Mouse (Mus musculus) heart, embryonic 14.5 days (tissue): ENCODE data around the gene Cobl. TPM values are rescaled to one million over a fixed set of nuclear protein-coding genes. Genes with fewer than 3 reads are reported as not detected.

ENCODE experiments used
- ATAC-seq: fragments of 200-750 bp; cut with Nextera tagmentation; 2 replicates; pipeline ENCODE4 v1.8.0; 2017; ENCODE audit warnings: low read depth, moderate TSS enrichment; ENCODE audit not compliant: insufficient number of reproducible peaks, insufficient read depth, low FRiP score
- H3K27ac ChIP-seq, 2 experiments: fragments of 200-500 bp in 1 of 2; fragments of 300-500 bp in 1 of 2; sonication (generic) in 1 of 2; replicated peaks in 1 of 2; 2 replicates each; pipeline ENCODE4 v1.5.1; 2012 to 2014; ENCODE audit warnings: low read depth in 2 of 2, low read length in 2 of 2, control low read depth in 1 of 2, mild to moderate bottlenecking in 1 of 2, mixed read lengths in 1 of 2; ENCODE audit not compliant: control insufficient read depth in 1 of 2, insufficient read depth in 1 of 2
- H3K27me3 ChIP-seq: fragments of 300-500 bp; sonication (generic); 2 replicates; pipeline ENCODE4 v1.6.1; 2014; ENCODE audit warnings: mild to moderate bottlenecking, low read length, control low read depth; ENCODE audit not compliant: control insufficient read depth, insufficient read depth
- H3K36me3 ChIP-seq: fragments of 300-500 bp; sonication (generic); 2 replicates; pipeline ENCODE4 v1.6.1; 2014; ENCODE audit warnings: mild to moderate bottlenecking, control low read depth, low read length, mixed read lengths; ENCODE audit not compliant: control insufficient read depth, insufficient read depth
- H3K4me1 ChIP-seq, 2 experiments: fragments of 200-500 bp in 1 of 2; fragments of 300-500 bp in 1 of 2; sonication (generic) in 1 of 2; 2 replicates each; pipeline ENCODE4 v1.6.1; 2012 to 2014; ENCODE audit warnings: low read length in 2 of 2, control low read depth in 1 of 2, mixed read lengths in 1 of 2; ENCODE audit not compliant: control insufficient read depth in 2 of 2, insufficient read depth in 2 of 2
- H3K4me2 ChIP-seq: fragments of 300-500 bp; sonication (generic); 2 replicates; pipeline ENCODE4 v1.6.1; 2014; ENCODE audit warnings: mild to moderate bottlenecking, low read length
- H3K4me3 ChIP-seq, 2 experiments: fragments of 200-500 bp in 1 of 2; fragments of 300-500 bp in 1 of 2; sonication (generic) in 1 of 2; 2 replicates each; pipeline ENCODE4 v1.5.1; 2012 to 2014; ENCODE audit warnings: low read length in 2 of 2, mild to moderate bottlenecking in 2 of 2, control low read depth in 1 of 2, low read depth in 1 of 2, moderate library complexity in 1 of 2; ENCODE audit not compliant: control insufficient read depth in 1 of 2, insufficient read depth in 1 of 2
- H3K9ac ChIP-seq: fragments of 300-500 bp; sonication (generic); 2 replicates; pipeline ENCODE4 v1.6.1; 2014; ENCODE audit warnings: mild to moderate bottlenecking, low read length
- H3K9me3 ChIP-seq: fragments of 300-500 bp; sonication (generic); 2 replicates; pipeline ENCODE4 v1.6.1; 2016; ENCODE audit warnings: low read length, control low read depth; ENCODE audit not compliant: control insufficient read depth
- WGBS: fragments of 180-500 bp; shearing (Covaris S2); extraction: QIAGEN DNeasy Blood & Tissue Kit; methylation state at CpG from one replicate; pipeline ENCODE4 v1.1.7; 2014; 5-methylcytosine and 5-hydroxymethylcytosine counted together
- polyA plus RNA-seq: library from polyadenylated mRNA; unstranded; fragments of >200 nt; fragmentation: Nextera tagmentation; extraction: Ambion mirVana; gene quantifications from 2 replicates; pipeline ENCODE4 v1.2.1, GENCODE M21; 2014

Cobl gene
- polyA plus RNA-seq, 1 experiment from 2014 or later = 46.4 TPM

DNA sequence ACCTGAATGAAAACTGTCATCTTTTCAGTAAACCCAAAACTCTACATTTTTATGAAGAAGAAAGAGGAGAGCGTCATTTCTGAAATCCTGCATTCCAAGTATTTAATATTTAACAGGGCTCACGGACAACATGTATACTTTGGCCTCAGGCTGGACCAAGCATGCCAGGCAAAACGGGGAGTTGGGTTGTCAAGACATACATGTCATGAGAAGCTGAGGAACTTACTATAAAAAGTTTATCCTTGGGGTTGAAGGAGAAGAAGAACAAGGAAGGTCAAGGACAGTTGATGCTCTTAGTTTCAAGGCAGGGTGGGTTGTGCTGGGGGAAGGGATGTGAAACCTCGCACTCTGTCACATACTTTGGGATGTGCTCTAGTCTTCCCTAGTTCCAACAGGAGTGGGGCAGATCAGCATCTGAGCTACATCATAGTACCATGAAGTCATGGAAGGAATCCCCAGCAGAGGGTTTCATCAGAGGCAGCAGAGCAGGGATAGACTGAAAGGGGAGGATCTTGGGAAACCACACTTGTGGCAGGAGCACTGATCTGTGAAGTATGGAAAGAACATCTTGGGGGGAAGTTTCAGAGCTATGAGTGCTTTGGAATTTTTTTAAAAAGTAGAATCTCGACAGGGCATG lies 9.7 kb upstream of the Cobl start:
- 75% methylated on average over 5 of the region's 5 CpGs for whole genome bisulfite sequencing
- Histone ChIP-seq H3K27me3 (no peaks in the 10 kb centered on the region), H3K9me3 (no peaks in the 10 kb centered on the region), H3K4me1 (no peaks in the 10 kb centered on the region), H3K36me3 (no peaks in the 10 kb centered on the region), H3K27ac (no peak overlapping the region), H3K9ac (no peak overlapping the region), H3K4me3 (no peak overlapping the region), H3K4me2 (no peak overlapping the region)
- no peak for ATAC-seq

DNA sequence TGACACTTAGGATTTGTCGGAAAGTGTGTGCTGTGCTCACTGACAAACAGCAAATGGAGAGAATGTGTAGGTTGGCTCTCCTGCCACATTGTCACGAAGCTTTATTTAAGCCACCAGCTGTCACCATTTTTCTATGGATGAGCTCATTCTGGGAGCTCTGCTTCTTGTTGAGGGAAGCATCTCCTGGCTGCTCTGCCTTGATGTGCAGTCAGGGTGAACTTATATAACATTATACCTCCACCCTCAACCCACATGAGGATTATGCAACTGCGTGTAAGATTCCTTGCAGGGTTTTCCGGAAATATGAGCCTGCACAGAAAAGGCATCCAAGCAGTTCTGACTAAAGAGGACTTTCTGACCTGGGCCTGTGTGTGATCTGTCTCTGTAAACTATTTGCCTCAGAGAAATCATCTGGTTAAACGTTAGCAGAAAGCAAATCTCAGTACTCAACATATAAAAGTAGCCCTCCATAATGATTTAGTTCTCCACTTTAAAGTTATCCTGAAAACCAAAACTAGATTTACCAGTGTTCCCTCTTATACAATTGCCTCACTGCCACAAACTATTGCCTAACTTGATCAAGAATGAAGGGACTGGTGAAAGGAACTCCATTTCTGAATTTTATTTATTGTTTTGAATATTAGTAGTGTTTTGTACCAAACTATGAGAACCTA lies 9.0 kb upstream of the Cobl start:
- Histone ChIP-seq H3K4me2 (no peak overlapping the region), H3K27ac (no peak overlapping the region), H3K9ac (no peak overlapping the region), H3K36me3 (no peaks in the 10 kb centered on the region), H3K9me3 (no peaks in the 10 kb centered on the region), H3K4me1 (no peaks in the 10 kb centered on the region), H3K27me3 (no peaks in the 10 kb centered on the region), H3K4me3 (no peak overlapping the region)
- no peak for ATAC-seq
- 72% methylated on average over 5 of the region's 5 CpGs for WGBS

- no peak for ATAC-seq
- WGBS = 59% methylated on average over 1 of the region's 1 CpGs
- no peak overlapping the region for H3K4me2 ChIP-seq
- H3K4me3 ChIP-seq = no peak overlapping the region
- no peaks in the 10 kb centered on the region for H3K36me3 ChIP-seq
- no peak overlapping the region for H3K27ac ChIP-seq
- no peaks in the 10 kb centered on the region for H3K4me1 ChIP-seq
- no peak overlapping the region for H3K9ac ChIP-seq
- H3K27me3 ChIP-seq = no peaks in the 10 kb centered on the region
- no peaks in the 10 kb centered on the region for H3K9me3 ChIP-seq
These were observed 4.9 kb upstream of the Cobl start for GRCm38 (mm10) chr11:12469638-12470037.

- Histone ChIP-seq H3K4me3 (no peak overlapping the region), H3K36me3 (no peaks in the 10 kb centered on the region), H3K4me1 (peaks cover 4 to 7% of the 10 kb centered on the region in 2 experiments; a peak in 3 of 4 replicates), H3K27me3 (peaks cover 6% of the 10 kb centered on the region), H3K9me3 (no peaks in the 10 kb centered on the region), H3K4me2 (no peak overlapping the region), H3K27ac (no peak overlapping the region), H3K9ac (no peak overlapping the region)
- ATAC-seq = no peak
- WGBS = 66% methylated on average over 2 of the region's 2 CpGs
These were observed 3.9 kb upstream of the Cobl start for GRCm38 (mm10) chr11:12468661-12469060.

GRCm38 (mm10) chr11:12467836-12468235 lies 3.1 kb upstream of the Cobl start:
- WGBS = 87% methylated on average over 1 of the region's 1 CpGs
- no peak for ATAC-seq

GRCm38 (mm10) chr11:12467217-12467616 lies 2.5 kb upstream of the Cobl start:
- 86% methylated on average over 2 of the region's 2 CpGs for WGBS
- Histone ChIP-seq H3K4me3 (no peak overlapping the region), H3K4me2 (no peak overlapping the region), H3K9ac (no peak overlapping the region), H3K9me3 (no peaks in the 10 kb centered on the region), H3K27ac (no peak overlapping the region), H3K27me3 (peaks cover 7% of the 10 kb centered on the region), H3K36me3 (no peaks in the 10 kb centered on the region), H3K4me1 (peaks cover 4 to 7% of the 10 kb centered on the region in 2 experiments; a peak in 3 of 4 replicates)
- no peak for ATAC-seq

More at GRCm38 (mm10) chr11:12467836-12468235, 3.1 kb upstream of the Cobl start:
- H3K9me3 ChIP-seq = no peaks in the 10 kb centered on the region
- H3K27me3 ChIP-seq = peaks cover 7% of the 10 kb centered on the region
- H3K27ac ChIP-seq = no peak overlapping the region
- H3K36me3 ChIP-seq = no peaks in the 10 kb centered on the region
- no peak overlapping the region for H3K4me2 ChIP-seq
- H3K4me3 ChIP-seq = no peak overlapping the region
- H3K9ac ChIP-seq = no peak overlapping the region
- peaks cover 4 to 7% of the 10 kb centered on the region in 2 experiments; a peak in 3 of 4 replicates for H3K4me1 ChIP-seq

DNA sequence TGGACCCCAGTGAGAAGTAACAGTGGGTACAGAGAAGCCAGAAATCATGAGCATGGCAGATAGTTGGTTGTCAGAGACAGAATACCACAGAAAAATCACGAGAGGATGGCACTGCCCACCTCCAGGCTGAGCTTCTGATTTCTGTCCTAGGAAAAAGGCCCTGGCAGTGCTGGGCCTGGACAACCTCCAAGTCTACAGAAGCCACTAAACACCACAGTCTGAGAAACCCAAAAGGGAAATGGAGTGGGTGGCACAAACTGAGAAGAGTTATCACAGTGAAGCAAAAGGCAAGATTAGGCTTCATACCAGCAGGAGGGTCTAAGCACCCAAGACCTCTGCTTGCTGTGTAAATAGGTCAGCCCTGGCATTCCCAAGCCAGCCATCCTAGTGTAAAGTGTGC lies 1.8 kb upstream of the Cobl start:
- no peak overlapping the region for H3K27ac ChIP-seq
- H3K27me3 ChIP-seq = peaks cover 7% of the 10 kb centered on the region
- WGBS = 84% methylated on average over 1 of the region's 1 CpGs
- H3K36me3 ChIP-seq = no peaks in the 10 kb centered on the region
- no peaks in the 10 kb centered on the region for H3K9me3 ChIP-seq
- H3K4me2 ChIP-seq = no peak overlapping the region
- peaks cover 4 to 7% of the 10 kb centered on the region in 2 experiments; a peak in 3 of 4 replicates for H3K4me1 ChIP-seq
- no peak for ATAC-seq
- H3K4me3 ChIP-seq = no peak overlapping the region
- no peak overlapping the region for H3K9ac ChIP-seq
